Mouse (Mus musculus) cortical plate, adult 2 months (tissue): ENCODE measurements around the gene Faim.

ENCODE experiments used
- CTCF ChIP-seq: fragments of 200-500 bp; IDR thresholded peaks from 2 replicates; pipeline ENCODE4 v1.5.1; 2011; ENCODE audit warnings: mild to moderate bottlenecking, control low read depth, low read length; ENCODE audit not compliant: insufficient read depth; ENCODE audit errors: extremely low read depth
- POLR2A ChIP-seq: fragments of 200-500 bp; IDR thresholded peaks from 2 replicates; pipeline ENCODE4 v1.6.1; 2011; ENCODE audit warnings: mild to moderate bottlenecking, low read length, control low read depth; ENCODE audit not compliant: insufficient read depth; ENCODE audit errors: extremely low read depth

DNA sequence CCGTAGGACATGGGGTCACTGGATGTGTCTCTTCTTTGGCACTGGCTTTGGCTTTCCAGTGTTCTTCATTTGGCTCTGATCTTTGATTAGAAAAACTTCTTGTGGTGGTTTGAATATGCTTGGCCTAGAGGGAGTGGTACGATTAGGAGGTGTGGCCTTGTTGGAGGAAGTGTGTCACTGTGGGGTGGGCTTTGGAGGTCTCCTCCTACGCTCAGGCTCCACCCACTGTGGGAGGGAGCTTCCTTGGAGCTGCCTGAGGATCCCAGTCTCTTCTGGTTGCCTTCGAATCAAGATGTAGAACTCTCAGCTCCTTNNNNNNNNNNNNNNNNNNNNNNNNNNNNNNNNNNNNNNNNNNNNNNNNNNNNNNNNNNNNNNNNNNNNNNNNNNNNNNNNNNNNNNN lies 35.6 kb downstream of the Faim start:
- TF ChIP-seq CTCF = no peak
- no peak for TF ChIP-seq POLR2A
